Mouse (Mus musculus) CD4-positive, CD25-positive, alpha-beta regulatory T cell, adult 4 months (primary cell): ENCODE results near the gene Shd. TPM values are rescaled to one million over a fixed set of nuclear protein-coding genes. Genes with fewer than 3 reads are reported as not detected.

ENCODE experiments used
- ATAC-seq: one replicate; pipeline ENCODE4 v1.8.0; 2017
- polyA plus RNA-seq, 2 experiments: library from polyadenylated mRNA; unstranded; fragments of 100-300 nt; shearing (Covaris generic); gene quantifications; one replicate each; pipeline ENCODE4 v1.2.1; 2017

The Shd gene
- polyA plus RNA-seq = not detected

GRCm38 (mm10) chr17:55969966-55970891 lies at the start of gene Shd:
TSS of gene Shd (plus strand) at chr17:55970467.
- ATAC-seq = no peak

GRCm38 (mm10) chr17:55931553-55932502 lies 38.4 kb upstream of the Shd start:
- peak; percentile 82 for ATAC-seq

- ATAC-seq = no peak
Observed at GRCm38 (mm10) chr17:55932635-55933034, 37.6 kb upstream of the Shd start.

DNA sequence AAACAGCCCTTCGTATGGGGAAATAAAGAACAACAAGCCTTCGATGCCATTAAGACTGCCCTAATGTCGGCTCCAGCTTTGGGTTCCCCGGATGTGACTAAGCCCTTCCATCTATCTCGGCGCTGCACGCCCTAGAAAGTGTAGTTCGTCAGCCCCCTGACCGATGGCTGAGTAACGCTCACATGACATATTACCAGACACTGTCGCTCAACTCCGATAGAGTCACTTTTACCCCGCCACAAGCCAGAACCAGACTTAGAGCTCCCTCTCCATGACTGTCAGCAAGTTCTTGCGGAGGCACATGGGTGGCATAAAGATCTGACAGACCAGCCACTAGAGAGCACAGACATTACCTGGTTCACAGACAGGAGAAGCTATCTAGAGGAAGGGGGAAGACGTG lies 37.1 kb upstream of the Shd start:
- ATAC-seq = no peak

DNA sequence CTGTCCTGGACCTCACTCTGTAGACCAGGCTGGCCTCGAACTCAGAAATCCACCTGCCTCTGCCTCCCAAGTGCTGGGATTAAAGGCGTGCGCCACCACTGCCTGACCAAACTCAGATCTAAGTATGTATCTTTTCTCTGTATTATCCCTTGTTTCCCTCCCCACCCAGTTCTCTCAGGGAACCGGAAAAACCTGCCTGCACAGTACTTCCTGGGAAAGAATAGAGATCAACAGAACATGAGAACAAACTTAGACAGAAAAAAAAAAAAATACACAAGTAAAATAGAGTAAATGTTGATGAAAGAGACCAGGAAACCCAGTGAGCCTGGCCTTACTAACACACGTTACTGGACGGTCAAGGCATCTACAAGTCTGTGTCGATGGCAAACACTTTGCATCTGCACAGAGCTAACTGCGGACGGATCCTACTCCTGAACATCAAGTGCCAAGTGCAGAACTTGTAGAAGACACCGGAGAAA lies 25.8 kb upstream of the Shd start:
- ATAC-seq = peak; percentile 0

DNA sequence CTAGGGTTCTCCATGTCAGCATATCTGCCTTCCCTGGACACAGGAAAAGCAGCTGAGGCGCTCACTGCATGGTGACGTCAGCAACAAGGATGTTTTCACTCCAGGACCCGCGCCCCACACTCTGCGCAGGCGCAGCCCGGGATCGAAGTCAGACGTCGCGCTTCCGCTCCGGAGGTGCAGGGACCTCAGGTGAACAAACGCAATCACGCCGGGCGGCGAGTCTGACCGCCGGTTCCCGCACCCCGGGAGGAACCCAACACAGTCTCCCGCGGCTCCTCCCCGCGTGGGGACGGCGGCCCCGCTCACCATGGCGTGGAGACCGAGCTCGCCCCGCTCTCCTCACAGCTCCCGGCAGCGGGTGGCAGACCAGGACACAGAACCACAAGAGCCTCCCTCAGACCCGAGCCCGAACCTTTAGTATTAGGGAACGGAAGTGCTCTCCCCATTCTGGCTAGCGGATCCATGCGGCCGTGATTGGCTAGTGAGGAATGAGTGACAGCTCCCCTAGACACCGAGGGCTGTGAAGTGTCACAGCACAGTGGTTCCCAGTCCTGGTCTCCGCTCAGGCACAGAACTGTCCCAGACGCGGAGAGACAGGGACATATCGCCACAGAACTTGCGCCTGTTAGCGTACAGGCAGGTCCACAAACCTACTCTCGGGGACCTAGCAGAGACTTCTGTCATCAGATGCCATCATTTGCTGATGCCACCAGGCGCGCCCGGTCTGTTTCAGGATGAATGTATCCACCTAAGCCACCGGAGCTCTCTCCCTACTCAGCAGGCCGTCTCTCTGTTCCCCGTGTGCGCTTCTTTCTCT lies 25.2 kb upstream of the Shd start:
- ATAC-seq = peak; percentile 95

DNA sequence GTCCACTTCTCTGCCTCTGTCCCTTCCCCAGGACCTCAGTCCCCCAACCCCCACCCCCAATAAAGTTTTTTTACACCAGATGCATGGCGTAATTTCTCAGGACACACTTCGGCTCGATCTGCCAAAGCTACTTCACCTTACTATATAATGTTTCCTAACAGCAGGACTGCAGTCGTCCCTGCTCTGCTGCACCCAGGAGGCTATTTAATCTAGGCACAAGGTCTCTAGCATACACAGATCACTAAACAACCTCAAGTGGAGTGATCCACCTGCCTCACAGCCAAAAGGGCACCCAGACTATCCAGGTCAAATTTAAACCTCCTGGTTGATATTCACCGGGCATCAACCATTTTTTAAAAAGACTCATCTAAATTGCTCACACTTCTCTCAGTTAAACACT lies 24.6 kb upstream of the Shd start:
- ATAC-seq = no peak

DNA sequence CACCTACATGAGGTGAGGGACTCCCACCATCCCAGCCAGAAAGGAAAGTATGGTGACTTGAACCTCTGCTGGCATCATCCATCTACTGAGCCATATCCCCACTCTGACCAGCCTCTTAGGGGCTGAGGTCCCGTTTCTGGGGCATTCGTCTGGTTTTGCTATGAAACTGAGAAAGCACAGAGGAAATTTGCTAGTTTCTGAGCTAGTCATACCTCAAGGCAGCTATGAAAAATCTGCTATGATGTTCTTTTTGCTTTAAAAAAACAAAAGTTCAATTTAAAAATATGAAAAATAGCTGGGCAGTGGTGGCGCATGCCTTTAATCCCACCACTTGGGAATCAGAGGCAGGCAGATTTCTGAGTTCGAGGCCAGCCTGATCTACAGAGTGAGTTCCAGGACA lies 21.6 kb upstream of the Shd start:
- no peak for ATAC-seq

DNA sequence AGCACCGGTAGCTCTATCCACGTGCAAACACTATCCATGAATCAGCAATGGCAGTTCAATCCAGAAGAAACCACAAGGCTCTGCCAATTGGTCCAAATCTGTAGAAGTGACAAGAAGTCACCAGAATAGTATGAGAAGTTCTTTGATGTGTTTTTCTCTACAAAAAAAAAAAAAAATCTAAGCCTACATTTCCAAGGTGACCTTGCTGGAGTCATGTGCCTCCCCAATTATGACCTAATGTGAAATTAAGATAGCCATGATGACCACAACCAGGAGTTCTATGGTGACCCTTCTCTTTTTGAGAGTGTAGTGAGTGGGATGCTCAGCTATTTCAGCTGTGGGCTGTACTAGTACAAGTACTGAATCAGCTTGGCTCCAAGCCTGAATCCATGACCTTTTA lies 20.9 kb upstream of the Shd start, which contains the start of gene Zfp119b:
Gene Zfp119b (minus strand): TSS at position 101 of the 400 bp plus-strand sequence.
- ATAC-seq = no peak

- ATAC-seq = no peak
Observed at GRCm38 (mm10) chr17:55950601-55951000, 19.7 kb upstream of the Shd start.

DNA sequence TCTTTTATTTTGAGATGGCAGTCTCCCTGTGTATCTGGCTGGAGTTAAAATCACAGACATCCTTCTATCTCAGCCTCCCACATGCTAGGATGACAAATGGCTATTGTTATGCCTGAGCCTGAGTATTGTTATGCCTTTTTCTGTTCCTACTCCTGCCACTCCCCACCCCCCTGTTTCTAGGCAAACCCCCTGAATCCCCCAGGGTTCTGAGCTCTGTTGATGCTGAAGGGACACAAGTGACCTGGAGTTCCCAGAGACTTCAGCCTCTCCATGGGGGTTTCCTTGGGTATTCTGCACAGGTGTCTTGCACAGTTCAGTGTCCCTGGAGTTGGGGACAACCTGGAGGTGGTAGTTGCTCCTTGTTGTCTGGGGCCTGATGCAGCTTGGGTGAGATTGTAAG lies 18.2 kb upstream of the Shd start:
- no peak for ATAC-seq

GRCm38 (mm10) chr17:55952447-55953027 lies 17.7 kb upstream of the Shd start, which contains the start of gene Ebi3:
TSS of gene Ebi3 (plus strand) at chr17:55952640.
- ATAC-seq = peak; percentile 64

- ATAC-seq = no peak
Observed at GRCm38 (mm10) chr17:55953751-55954150, 16.5 kb upstream of the Shd start.

DNA sequence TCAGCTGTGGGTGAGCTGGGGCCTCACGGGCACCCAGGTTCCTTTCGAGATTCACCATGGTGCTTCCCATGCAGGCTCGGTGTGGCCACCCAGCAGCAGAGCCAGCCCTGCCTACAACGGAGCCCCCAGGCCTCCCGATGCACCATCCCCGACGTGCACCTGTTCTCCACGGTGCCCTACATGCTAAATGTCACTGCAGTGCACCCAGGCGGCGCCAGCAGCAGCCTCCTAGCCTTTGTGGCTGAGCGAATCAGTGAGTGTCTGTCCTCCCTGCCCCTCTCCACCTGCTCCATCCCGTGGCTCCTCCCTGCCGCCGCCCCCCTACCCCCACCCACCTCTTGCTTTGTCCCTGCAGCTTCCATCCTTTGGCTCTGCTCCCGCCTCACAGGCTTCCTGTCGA lies 16.0 kb upstream of the Shd start:
- no peak for ATAC-seq

DNA sequence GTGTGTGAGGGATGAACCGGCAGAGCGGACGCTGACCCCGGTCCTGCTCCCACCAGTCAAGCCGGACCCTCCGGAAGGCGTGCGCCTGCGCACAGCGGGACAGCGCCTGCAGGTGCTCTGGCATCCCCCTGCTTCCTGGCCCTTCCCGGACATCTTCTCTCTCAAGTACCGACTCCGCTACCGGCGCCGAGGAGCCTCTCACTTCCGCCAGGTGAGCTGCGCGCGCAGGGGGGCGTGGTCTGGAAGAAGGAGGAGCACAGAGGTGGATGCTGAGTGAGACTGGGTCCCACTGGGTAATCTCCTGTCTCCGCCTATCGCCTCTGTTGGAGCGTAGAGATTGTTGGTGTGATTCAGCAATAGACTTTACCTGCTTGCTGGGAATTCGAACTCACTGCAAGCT lies 14.1 kb upstream of the Shd start:
- ATAC-seq = no peak

GRCm38 (mm10) chr17:55956591-55956990 lies 13.7 kb upstream of the Shd start:
- no peak for ATAC-seq

- no peak for ATAC-seq
Observed at GRCm38 (mm10) chr17:55957168-55957567, 13.1 kb upstream of the Shd start.

DNA sequence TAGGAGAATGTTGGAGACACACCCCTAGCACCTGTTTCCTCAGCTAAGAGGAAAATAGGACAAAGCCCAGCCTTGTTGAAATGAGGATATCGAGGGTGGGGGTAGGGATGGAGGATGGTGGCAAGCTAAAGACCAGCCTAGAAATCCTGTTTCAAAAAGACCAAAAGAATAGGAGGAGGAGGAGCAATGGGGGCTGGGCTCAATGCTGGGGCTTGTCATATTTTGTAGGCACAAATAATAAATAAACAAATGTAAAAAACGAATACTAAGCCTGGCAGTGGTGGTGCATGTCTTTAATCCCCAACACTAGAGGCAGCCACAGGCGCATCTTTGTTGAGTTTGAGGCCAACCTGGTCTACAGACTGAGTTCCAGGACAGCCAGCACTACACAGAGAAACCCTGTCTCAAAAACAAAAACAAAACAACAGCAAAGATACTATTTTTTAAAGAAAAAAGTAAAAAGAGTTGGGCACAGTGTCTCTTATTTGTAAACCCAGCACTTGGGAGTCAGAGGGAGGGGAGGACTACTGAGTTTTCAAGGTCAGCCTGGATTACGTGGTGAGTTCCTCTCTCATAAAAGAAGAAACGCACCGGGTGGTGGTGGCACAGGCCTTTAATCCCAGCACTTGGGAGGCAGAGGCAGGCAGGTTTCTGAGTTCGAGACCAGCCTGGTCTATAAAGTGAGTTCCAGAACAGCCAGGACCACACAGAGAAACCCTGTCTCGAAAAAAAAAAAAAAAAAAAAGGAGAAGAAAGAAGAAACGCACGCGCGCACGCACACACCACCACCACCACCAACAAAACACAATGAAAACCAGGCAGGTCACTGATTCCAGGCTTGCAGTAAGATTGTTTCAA lies 12.3 kb upstream of the Shd start:
- no peak for ATAC-seq

- peak; percentile 0 for ATAC-seq
Observed at GRCm38 (mm10) chr17:55958584-55958886, 11.7 kb upstream of the Shd start.

DNA sequence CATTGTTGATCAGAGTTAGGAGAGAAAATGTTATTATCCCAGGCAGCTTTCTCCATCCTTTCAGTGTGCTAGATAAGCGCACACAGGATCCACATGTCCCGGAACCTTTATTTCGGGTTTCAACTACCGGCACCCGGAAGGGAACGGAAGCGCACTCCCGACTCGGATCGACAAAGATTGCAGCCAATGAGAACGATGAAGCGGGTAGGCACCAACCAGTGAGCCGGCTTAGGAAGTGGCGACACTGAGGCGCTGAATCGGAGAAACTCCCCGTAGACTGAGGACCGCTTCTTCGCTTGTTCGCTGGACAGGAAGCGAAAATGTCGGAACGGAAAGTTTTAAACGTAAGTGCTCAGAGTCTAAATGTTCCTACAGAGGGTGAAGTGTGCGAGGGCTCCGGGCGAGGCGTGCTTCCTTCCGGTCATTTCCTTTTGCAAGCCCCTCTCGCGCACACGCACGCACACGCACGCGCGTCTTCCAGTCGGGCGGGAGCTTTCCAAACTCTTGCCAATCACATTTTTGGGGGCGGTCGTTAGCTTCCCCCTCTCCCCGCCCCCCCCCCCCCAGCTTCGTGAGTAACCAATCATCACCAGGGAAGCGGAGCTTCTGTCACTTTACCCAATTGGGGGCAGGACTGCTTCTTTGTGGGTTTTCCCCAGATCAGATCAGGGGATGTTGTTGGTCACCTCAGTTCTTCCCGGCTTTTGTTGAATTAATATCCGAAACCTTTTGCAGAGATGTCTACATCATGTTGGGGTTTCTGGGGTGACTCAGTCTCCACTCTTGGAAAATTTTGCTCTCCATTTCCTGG lies 11.1 kb upstream of the Shd start, which contains the start of gene Yju2:
Gene Yju2 (plus strand): TSS at position 182 of the 811 bp plus-strand sequence.
- peak; percentile 93 for ATAC-seq
